Mouse (Mus musculus) embryonic facial prominence, embryonic 11.5 days (tissue): ENCODE data around the gene Cct3. TPM values are rescaled to one million over a fixed set of nuclear protein-coding genes. Genes with fewer than 3 reads are reported as not detected.
A peak's percentile ranks its signal among the peaks of the same experiment; 100 is the strongest.

Experiments used
- ATAC-seq: fragments of 200-750 bp; cut with Nextera tagmentation; replicated peaks from 2 replicates; pipeline ENCODE4 v1.8.0; 2017; ENCODE audit warnings: low read depth; ENCODE audit not compliant: insufficient number of reproducible peaks, low FRiP score, low TSS enrichment
- DNase-seq: peaks from one replicate; pipeline ENCODE4 v3.0.0-alpha.2; 2015; ENCODE audit warnings: low spot score
- H3K27ac ChIP-seq: fragments of 300-500 bp; sonication (generic); replicated peaks from 2 replicates; pipeline ENCODE4 v1.5.1; 2014; ENCODE audit warnings: mild to moderate bottlenecking, low read depth, low read length, control low read depth
- H3K27me3 ChIP-seq: fragments of 300-500 bp; sonication (generic); 2 replicates; pipeline ENCODE4 v1.6.1; 2014; ENCODE audit warnings: mild to moderate bottlenecking, low read length, moderate library complexity, mixed read lengths; ENCODE audit not compliant: control insufficient read depth, insufficient read depth
- H3K36me3 ChIP-seq: fragments of 300-500 bp; sonication (generic); replicated peaks from 2 replicates; pipeline ENCODE4 v1.6.1; 2014; ENCODE audit warnings: low read depth, mild to moderate bottlenecking, low read length, moderate library complexity, mixed read lengths; ENCODE audit not compliant: control insufficient read depth, insufficient read depth
- H3K4me1 ChIP-seq: fragments of 300-500 bp; sonication (generic); 2 replicates; pipeline ENCODE4 v1.6.1; 2014; ENCODE audit warnings: low read length, mixed read lengths; ENCODE audit not compliant: control insufficient read depth, insufficient read depth
- H3K4me2 ChIP-seq: fragments of 300-500 bp; sonication (generic); 2 replicates; pipeline ENCODE4 v1.6.1; 2014; ENCODE audit warnings: low read depth, mild to moderate bottlenecking, control low read depth, low read length, moderate library complexity
- H3K4me3 ChIP-seq: fragments of 300-500 bp; sonication (generic); 2 replicates; pipeline ENCODE4 v1.5.1; 2014; ENCODE audit warnings: low read depth, low read length, control low read depth
- H3K9ac ChIP-seq: fragments of 300-500 bp; sonication (generic); replicated peaks from 2 replicates; pipeline ENCODE4 v1.6.1; 2014; ENCODE audit warnings: mild to moderate bottlenecking, control low read depth, low read length
- H3K9me3 ChIP-seq: fragments of 300-500 bp; sonication (generic); replicated peaks from 2 replicates; pipeline ENCODE4 v1.6.1; 2016; ENCODE audit warnings: mild to moderate bottlenecking, low read length, inconsistent platforms, mixed read lengths; ENCODE audit not compliant: control insufficient read depth
- WGBS: fragments of 180-500 bp; shearing (Covaris S2); extraction: QIAGEN DNeasy Blood & Tissue Kit; methylation state at CpG from one replicate; pipeline ENCODE4 v1.1.7; 2014; 5-methylcytosine and 5-hydroxymethylcytosine counted together
- polyA plus RNA-seq: library from polyadenylated mRNA; unstranded; fragments of >200 nt; fragmentation: Nextera tagmentation; extraction: Ambion mirVana; gene quantifications from 2 replicates; pipeline ENCODE4 v1.2.1, GENCODE M21; 2014

Gene Cct3
- polyA plus RNA-seq, 1 experiment from 2014 or later, result 788 TPM

DNA sequence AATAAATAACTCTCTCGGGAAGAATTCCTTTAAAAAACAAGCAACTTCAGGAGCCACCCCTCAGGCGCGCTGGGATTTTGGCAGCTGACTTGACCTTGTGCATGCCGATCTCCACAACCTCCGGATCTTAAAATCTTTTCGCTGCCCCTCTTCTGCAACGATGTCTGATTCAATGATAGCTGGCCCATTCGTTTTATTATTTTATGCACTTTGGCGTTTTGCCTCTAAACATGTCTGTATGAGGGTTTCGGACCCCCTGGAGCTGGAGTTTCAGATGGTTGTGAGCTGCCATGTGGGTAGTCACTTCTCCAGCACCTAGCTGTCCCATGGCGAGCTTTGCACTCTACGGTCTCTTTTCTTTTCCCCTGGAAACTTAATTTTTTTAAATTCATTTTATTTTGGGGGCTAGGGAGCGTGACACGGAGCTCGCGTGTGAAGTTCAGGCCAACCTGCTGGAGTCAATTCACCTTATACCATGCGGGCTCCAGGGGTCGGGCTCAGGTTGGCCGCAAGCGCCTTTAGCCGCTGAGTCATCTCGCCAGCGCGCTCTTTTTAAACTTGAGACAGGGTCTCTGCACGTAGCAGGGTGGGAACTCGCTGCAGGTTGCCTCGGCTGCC is 38.6 kb downstream of the Cct3 start:
- peak; percentile 57 for ATAC-seq
- Histone ChIP-seq H3K27ac (peak overlapping the region; percentile 82), H3K36me3 (no peaks in the 10 kb centered on the region), H3K9me3 (no peaks in the 10 kb centered on the region), H3K4me3 (peak overlapping the region; percentile 89), H3K4me1 (0 out of 2 replicates have a peak, but pooled peaks cover 3% of the 10 kb centered on the region), H3K27me3 (no peaks in the 10 kb centered on the region), H3K9ac (peak overlapping the region; percentile 96), H3K4me2 (peak overlapping the region; percentile 74)
- no peak for DNase-seq
- WGBS, result 1% methylated on average over 27 of the region's 27 CpGs

DNA sequence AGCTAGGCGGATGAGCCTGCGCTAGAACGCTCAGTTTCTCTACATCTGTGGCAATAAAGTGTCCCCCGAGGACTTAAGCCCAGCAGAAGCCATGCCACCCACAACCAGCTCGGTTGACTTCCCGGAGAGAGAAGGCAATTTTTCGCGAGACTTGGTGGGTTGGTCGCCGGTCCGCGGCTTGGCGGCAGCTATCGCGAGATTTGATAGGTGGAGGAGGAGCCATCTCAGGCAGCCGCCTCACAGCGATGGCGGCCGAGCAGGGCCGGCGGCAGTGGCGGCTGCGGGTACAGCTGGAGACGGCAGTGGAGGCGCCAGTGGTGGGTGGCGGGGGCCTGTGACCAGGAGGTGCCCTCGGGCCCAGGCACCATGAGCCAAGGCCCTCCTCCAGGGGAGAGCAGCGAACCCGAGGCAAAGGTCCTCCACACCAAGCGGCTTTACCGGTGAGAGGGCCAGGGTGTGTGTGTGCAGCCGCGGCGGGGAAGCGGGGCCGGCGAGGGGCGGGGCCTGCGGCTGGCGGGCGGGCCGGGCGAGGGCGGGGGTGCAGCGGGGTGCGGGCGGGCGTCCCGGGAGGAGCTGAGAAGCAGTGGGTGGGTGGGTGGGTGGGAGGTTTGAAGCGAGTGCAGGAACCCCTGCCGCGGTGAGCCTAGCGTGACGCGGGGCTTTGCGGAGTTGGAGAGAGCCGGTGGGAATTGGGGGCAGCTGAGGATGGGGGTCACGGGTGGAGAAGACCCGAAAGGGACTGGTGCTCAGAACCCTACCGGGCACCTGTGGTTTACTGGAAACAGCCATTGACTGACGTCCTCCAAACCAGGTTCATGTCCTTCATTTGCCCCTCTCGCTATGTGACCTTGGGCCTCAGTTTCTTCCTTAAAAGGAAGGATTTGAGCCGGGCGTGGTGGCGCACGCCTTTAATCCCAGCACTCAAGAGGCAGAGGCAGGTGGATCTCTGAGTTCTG is 39.4 kb downstream of the Cct3 start, which contains the start of the genes Tmem79 and Smg5:
TSS of gene Tmem79 (minus strand) at position 91 of the 956 bp plus-strand sequence.
TSS of gene Smg5 (plus strand) at position 203 of the 956 bp plus-strand sequence.
- 2% methylated on average over 66 of the region's 66 CpGs for whole genome bisulfite sequencing
- peak within 1 kb of the TSS; percentile 82 for H3K27ac ChIP-seq
- H3K4me3 ChIP-seq, result peak within 1 kb of the TSS; percentile 89
- no peaks in the 10 kb centered on the region for H3K9me3 ChIP-seq
- no peaks in the 10 kb centered on the region for H3K27me3 ChIP-seq
- H3K9ac ChIP-seq, result peak within 1 kb of the TSS; percentile 96
- DNase-seq (peak; percentile 97), ATAC-seq (peak; percentile 89)
- 0 out of 2 replicates have a peak, but pooled peaks cover 3% of the 10 kb centered on the region for H3K4me1 ChIP-seq
- H3K4me2 ChIP-seq, result peak within 1 kb of the TSS; percentile 74
- H3K36me3 ChIP-seq, result no peaks in the 10 kb centered on the region

DNA sequence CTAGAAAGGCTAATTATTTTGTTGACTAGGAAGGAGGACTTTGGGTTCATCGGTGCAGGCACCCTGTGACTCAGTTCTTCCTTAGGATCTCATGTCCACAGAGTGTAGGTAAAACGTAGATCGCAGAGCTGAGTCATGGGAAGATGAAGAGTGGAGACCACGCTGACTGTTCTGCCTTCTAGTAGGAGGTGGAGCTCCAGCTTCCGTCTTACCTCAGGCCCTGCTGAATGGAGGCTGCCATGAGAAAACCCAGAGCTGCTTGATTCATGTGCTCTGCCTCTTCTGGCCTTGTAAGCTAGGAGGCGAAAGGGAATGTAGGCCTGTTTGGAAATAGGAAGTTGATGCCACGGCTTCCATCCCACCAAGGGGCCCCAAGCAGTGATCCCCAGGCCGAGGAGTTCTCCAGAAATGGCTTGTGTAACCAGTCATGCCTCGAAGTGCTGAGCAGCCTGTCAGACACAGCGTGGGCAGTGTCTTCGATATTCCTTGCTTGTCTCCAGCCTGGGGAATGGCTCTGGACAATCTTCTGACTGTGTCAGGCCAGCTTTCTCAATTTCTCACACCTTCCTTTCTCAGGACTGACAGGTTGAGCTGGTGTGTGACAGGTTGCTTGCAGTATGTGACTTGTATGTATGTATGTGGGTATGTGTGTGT is 40.6 kb downstream of the Cct3 start:
- peak overlapping the region; percentile 89; the same call in 1 of the 2 replicates for H3K4me3 ChIP-seq

DNA sequence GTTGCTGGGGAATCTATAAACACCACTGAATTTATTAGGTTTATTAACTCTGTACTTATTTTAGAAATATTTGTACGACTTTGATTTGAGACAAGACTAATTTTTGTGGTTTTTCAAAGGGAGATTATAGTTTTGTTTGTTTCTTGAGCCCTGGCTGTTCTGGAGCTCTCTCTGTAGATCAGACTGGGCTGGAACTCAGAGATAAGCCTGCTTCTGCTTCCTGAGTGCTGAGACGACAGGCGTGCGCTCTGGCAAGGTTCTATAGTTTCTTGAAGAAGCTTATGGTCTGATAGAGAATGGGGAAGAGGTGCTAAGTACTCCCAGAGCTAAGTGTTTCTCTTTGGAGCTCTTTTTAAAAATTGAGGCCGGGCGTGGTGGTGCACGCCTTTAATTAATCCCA is 41.4 kb downstream of the Cct3 start:
- Histone ChIP-seq H3K27ac (no peak overlapping the region), H3K4me3 (no peak overlapping the region), H3K36me3 (peaks cover 4% of the 10 kb centered on the region), H3K4me1 (0 out of 2 replicates have a peak, but pooled peaks cover 3% of the 10 kb centered on the region), H3K9ac (no peak overlapping the region), H3K9me3 (no peaks in the 10 kb centered on the region), H3K27me3 (no peaks in the 10 kb centered on the region), H3K4me2 (no peak overlapping the region)
- no peak for ATAC-seq
- no peak for DNase-seq
- WGBS, result 91% methylated on average over 7 of the region's 7 CpGs

More for the DNA sequence above, 40.6 kb downstream of the Cct3 start:
- Histone ChIP-seq H3K4me2 (peak overlapping the region; percentile 7), H3K9me3 (no peaks in the 10 kb centered on the region), H3K27ac (no peak overlapping the region), H3K36me3 (peaks cover 4% of the 10 kb centered on the region), H3K4me1 (0 out of 2 replicates have a peak, but pooled peaks cover 3% of the 10 kb centered on the region), H3K9ac (peak overlapping the region; percentile 13; the same call in 1 of the 2 replicates), H3K27me3 (no peaks in the 10 kb centered on the region)
- WGBS, result 88% methylated on average over 11 of the region's 11 CpGs
- ATAC-seq (no peak), DNase-seq (no peak)

DNA sequence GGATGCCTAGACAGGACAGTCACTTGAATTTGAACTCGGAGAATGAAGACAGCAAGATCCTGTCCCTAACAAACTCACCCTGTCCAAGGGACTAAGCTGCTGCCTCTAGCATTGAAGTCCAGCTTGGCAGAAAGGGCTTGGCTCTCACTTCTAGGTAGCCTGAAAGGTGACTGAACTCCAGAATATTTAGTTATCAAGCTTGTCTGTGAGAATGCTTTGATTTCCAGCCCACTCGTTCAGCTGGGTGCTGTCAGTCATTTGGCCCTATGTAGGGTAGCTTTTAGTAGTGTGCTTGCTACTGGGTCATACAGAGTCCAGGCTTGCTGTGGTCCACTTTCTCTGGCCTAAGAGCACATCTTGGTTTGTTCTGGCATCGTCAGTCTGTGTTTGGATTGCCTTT is 42.1 kb downstream of the Cct3 start:
- 81% methylated on average over 3 of the region's 3 CpGs for WGBS
- H3K9ac ChIP-seq, result no peak overlapping the region
- ATAC-seq (no peak), DNase-seq (no peak)
- H3K36me3 ChIP-seq, result peaks cover 7% of the 10 kb centered on the region
- no peaks in the 10 kb centered on the region for H3K27me3 ChIP-seq
- no peak overlapping the region for H3K4me3 ChIP-seq
- no peaks in the 10 kb centered on the region for H3K9me3 ChIP-seq
- H3K4me1 ChIP-seq, result 0 out of 2 replicates have a peak, but pooled peaks cover 3% of the 10 kb centered on the region
- no peak overlapping the region for H3K4me2 ChIP-seq
- no peak overlapping the region for H3K27ac ChIP-seq

DNA sequence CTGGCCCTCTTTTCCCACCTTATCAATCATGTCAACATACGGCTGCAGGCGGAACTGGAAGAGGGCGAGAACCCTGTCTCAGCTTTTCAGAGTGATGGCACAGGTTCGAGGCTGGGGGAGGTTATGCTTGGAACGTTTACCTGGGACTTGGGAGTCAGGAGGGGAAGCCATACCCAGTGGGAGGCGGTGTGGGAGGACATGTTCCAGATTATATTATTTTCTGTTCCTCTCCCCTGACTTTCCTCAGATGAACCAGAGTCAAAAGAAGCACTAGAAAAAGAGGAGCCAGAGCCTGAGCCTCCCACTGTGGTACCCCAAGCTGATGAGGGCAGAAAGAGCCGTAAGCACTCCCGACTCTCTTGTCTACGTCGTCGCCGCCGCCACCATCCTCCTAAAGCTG is 53.8 kb downstream of the Cct3 start:
- H3K9me3 ChIP-seq, result no peaks in the 10 kb centered on the region
- ATAC-seq, result no peak
- H3K36me3 ChIP-seq, result peaks cover 16% of the 10 kb centered on the region
- no peak for DNase-seq
- WGBS, result 92% methylated on average over 13 of the region's 13 CpGs
- no peaks in the 10 kb centered on the region for H3K4me1 ChIP-seq
- no peak overlapping the region for H3K27ac ChIP-seq
- H3K27me3 ChIP-seq, result no peaks in the 10 kb centered on the region
- H3K4me2 ChIP-seq, result no peak overlapping the region
- no peak overlapping the region for H3K4me3 ChIP-seq
- no peak overlapping the region for H3K9ac ChIP-seq

DNA sequence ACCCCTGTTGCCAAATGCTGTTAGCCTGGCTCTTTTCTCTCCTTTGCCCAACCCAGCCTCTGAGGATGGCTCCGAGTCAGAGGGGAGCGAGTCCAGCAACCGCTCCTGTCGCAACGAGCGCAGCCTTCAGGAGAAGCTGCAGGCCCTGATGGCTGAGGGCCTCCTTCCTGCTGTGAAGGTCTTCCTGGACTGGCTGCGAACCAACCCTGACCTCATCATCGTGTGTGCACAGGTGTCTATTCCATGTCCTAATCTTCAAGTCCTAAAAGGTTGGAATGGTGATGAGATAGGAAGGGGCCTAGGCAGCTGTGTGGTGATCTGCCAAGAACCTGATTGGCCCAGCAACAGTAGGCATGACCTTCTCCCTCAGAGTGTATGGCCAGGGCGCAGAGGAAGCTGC is 56.0 kb downstream of the Cct3 start:
- 94% methylated on average over 9 of the region's 9 CpGs for WGBS
- DNase-seq (no peak), ATAC-seq (no peak)
- Histone ChIP-seq H3K4me1 (no peaks in the 10 kb centered on the region), H3K4me2 (no peak overlapping the region), H3K4me3 (no peak overlapping the region), H3K9ac (no peak overlapping the region), H3K36me3 (peaks cover 30% of the 10 kb centered on the region), H3K27me3 (no peaks in the 10 kb centered on the region), H3K27ac (no peak overlapping the region), H3K9me3 (no peaks in the 10 kb centered on the region)
